Mouse (Mus musculus) skeletal muscle tissue, adult 2 months (tissue): ENCODE results near the gene Kcnh6.

Experiments used
- DNase-seq: peaks from one replicate; pipeline ENCODE4 v3.0.0-alpha.2; 2012; ENCODE audit warnings: low read depth, low spot score

Gene Kcnh6

DNA sequence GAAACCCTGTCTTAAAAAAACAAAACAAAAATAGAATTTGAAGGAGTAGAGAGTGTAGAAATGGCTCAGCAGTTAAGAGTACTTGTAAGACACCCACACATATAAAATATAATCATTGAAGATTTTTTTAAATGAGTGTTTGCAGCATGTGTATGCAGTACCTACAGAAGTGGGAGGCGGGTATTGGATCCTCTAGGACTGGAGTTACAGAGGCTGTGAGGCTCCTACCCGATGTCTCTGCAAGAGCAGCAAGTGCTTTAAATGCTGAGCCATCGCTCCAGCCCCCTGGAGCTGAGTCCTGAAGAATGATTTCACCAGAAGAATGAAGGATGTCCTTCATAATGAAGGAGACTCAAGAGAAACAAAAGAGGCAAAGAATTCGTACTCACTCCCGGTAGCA is 55.8 kb downstream of the Kcnh6 start:
- no peak for DNase-seq

DNA sequence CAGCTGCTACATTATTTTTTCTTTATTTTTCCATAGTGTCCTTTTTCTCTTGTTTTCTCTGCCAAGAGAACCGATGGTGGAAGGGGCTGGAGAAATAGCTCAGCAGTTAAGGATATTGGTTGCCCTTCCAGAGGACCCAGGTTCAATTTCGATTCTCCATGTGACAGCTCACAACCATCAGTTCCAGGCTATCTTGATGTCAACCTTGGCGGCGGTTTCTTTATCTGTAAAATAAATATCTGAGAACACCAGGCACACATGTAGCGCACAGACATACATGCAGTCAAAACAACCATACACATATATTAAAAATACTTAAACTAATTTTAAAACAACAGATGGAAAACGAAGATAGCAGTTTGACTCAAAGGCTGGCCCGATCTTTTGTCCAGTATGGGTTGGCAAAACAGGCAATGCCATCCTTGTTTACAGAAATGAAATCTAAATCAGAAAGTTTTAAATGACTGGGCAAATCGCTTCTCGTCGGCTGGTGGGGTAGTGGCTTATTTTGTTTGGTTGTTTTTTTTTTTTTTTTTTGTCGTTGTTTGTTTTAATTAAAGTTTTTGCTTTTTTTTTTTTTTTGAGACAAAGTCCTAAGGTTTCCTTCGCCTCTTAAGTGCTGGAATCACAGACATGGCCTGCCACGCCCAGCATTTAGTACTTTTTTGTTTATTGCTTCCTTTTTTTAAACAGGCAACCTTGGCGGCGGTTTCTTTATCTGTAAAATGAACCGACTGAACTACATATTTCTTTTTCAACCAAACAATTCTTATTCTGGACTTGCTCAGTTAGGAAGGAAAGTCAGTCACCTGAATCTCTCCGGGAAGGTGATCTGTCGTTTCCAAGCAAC is 57.4 kb downstream of the Kcnh6 start:
- no peak for DNase-seq

GRCm38 (mm10) chr11:106065923-106066571 is 58.1 kb downstream of the Kcnh6 start, which contains the start of gene Taco1:
Taco1 (plus strand) TSS chr11:106066061.
- peak; percentile 91 for DNase-seq

DNA sequence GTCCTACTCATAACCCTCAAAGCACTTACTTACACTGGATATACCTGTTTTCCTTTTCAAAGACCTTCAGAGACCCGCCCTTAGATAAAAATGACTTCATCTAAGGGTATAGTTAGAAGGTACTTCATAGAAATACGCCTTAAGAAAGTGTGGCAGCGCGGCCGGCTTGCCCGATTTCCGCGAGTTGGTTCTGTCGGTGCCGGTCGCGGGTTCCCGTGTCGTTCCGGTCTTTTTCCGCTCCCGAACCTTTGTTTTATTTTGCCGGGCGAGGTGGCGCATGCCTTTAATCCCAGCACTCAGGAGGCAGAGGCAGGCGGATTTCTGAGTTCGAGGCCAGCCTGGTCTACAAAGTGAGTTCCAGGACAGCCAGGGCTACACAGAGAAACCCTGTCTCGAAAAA is 58.7 kb downstream of the Kcnh6 start:
- peak; percentile 87 for DNase-seq

DNA sequence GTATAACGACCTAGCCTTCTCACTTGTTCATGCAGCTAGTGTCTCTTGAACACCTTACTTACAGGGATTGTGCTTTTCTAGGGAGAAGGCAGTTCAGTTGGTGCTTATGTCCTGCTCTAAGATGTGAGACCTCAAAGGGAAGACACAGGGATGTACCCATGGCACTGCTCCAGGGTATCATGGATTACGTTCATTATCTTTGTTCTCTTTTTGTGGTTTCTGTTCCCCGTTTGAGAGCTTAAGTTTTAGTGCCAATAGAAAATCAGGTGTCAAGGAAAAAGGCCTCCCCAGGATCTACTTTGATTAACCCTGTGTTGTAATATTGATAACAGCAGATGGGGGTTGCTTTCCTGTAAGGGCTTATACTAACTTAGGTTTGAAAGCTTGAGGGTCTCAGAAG is 65.8 kb downstream of the Kcnh6 start:
- DNase-seq = no peak

DNA sequence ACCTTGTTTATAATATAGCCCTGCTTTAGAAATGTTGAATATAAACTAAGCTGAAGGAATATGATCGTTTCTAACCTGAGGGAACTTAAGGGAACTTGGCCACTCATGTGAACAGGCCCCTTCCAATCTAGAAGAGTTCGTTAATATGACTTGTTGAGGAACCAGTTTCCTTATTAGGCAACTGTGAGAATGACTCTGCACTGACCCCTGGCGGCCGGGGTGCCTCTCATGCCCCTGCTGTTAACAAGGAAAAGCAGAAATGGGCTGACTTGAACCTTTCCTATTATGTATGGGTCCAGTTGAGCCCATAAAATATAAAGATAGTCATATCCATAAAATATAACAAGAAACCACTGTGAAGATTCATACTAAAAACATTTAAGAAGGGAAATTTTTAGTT is 68.4 kb downstream of the Kcnh6 start:
- DNase-seq = peak; percentile 38
